Mouse (Mus musculus) cerebral cortex, adult 2 months (tissue): ENCODE data around the gene Soat2.

ENCODE experiments used
- WGBS: fragments of 180-500 bp; shearing (Covaris S2); methylation state at CpG from one replicate; pipeline ENCODE4 v1.1.7; 2018; 5-methylcytosine and 5-hydroxymethylcytosine counted together

The Soat2 gene

DNA sequence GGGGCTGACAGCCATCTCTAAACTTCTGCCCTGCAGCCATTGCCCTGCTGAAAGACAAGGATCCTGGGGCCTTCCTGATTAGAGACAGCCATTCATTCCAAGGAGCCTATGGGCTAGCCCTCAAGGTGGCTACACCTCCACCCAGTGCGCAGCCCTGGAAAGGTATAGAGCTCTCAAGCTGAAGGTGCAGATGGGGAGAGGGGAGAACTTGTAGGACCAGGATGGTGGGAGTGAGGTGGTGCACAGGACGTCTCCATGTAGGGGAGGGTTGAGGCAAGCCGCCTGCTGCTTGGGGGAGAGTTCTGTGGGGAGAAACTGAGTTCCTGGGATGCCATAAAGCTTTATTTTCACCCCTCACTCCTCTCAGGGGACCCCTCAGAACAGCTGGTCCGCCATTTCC is 36.7 kb upstream of the Soat2 start:
- 85% methylated on average over 4 of the region's 4 CpGs for WGBS

DNA sequence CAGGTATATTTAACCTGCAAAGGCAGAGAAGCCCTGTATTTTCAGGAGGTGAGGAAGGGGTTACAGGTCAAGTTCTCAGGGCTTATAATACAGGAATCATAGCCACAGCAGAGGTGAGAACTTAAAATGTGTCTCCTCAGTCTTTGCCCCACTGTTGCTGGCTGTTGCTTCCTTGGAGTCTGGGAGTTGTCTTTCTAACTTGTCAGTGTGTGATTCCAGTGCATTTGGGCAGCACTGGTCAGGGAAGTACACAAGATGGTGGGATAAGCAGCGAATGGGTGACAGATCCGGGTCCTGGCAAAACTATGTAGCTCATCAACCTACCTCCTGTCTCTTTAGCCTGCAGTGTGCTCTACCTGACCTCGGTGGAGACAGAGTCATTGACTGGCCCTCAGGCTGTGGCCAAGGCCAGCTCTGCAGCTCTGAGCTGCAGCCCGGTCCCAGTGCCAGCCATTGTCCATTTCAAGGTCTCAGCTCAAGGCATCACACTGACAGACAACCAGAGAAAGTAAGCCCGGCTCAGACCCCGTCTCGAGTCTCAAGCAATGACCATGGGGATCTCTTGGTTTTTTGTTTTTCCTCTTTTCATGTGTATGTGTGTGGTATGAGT is 35.6 kb upstream of the Soat2 start:
- WGBS = 74% methylated on average over 7 of the region's 7 CpGs

DNA sequence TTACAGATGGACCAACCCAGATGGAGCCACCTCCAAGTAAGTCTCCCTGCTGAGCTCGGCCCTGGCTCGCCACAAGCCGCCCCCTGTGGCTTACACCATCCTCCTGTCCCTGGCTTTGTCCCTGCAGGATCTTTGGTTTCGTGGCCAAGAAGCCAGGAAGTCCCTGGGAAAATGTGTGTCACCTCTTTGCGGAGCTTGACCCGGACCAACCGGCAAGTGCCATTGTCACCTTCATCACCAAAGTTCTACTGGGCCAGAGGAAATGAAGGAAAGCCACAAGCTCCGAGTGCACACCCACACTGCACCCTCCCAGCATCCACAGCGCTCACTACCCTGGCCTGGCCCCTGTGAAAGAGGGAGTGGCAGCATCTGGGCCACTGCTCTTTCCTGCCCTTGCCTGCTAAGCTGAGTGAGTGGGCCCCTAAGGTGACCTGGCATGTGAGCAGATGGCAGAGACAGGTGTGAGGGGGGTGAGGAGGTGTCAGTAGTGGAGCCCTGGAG is 34.5 kb upstream of the Soat2 start:
- 56% methylated on average over 9 of the region's 9 CpGs for WGBS

DNA sequence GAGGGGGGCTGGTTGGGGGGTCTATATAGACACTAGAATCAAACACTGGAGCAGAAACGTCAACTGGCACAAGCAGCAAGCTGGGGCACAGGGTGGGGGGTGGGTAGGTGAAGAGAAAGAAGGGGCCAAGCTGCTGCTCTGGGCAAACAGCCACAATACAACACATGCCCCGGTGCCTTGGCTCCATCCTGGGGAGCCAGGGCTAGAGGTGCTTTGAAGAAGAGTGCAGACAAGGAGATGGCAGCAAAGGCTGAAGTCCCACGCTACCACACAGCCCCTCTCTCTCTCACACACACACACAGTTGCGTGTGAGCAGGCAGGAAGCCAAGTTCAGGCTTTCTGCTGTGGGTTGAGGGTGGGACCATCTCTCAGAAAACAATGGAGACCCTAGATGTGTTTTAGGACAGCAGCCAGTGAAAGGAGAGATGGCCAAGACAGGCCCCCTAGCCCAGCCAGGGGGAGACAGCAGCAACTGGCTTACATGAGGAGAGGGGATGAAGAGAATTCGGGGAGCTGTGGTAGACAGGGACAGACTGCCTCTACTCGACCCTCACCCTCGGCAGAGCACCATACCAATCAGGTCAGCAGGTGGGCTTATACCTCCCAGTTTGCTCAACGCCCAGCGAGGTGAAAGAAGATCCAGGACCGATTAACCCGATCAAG is 33.4 kb upstream of the Soat2 start:
- WGBS = 46% methylated on average over 11 of the region's 11 CpGs

DNA sequence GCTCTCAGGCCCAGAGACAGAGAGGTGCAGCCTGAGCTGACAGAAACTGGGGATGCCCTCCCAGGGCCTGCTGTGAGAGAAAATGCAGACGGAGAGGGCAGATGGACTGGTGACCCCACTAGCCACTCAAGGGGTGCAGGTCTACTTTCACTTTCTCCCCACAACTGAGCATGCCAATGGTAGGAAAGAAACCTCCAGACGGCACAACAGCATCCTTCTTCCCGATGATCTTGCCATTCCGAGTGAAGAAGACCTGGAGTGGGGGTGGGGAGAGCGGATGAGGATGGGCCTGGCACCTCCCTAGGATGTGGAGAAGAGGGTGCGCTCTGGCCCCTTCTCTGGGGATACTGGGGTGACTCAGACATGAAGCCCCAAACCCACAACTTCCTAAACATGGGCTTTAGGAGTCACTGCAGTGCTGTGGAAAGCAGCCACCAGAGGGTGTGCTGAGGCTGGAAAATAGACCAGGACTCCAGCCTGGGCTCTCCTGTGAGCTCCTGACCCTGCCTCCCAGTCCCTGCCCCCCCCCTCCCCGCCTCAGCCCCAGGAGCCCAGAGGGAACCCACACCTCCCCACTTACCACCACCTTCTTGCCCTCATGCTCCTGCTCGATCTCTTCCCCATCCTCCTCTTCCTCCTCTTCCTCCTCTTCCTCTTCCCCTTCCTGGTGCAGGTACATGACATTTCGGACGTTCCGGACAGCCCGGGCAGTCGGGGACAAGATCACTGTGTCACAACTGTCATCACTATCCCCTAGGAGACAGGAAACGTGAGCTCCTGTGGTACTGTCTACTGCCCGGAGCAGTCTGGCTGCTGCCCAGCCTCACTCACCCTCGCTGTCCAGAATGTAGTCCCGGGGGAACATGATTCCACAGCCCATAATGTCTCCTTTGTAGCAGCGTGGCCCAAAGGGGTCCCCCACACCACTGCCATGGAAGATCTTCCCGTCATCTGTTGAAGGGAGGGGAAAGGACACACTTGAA is 32.6 kb upstream of the Soat2 start:
- WGBS = 61% methylated on average over 19 of the region's 19 CpGs

DNA sequence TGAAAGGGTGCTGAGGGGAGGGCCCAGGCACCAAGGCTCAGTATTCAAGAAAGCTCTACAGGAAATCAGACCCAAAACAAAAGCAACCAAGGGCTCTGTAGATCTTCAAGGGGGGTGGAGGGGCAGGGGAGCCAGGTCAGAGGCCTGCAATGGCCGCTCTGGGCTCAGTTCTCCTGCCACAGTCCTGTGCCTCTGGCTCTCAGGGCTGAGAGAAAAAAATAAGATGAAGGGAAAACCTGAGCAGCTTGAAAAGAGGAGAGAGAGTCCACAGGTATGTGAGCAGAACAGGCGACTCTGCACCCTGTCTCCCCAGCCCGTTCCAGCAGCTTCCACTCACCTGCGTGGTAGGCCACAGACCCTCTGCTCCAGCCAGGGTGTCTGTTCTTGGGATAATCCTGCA is 31.7 kb upstream of the Soat2 start:
- 88% methylated on average over 4 of the region's 4 CpGs for WGBS

DNA sequence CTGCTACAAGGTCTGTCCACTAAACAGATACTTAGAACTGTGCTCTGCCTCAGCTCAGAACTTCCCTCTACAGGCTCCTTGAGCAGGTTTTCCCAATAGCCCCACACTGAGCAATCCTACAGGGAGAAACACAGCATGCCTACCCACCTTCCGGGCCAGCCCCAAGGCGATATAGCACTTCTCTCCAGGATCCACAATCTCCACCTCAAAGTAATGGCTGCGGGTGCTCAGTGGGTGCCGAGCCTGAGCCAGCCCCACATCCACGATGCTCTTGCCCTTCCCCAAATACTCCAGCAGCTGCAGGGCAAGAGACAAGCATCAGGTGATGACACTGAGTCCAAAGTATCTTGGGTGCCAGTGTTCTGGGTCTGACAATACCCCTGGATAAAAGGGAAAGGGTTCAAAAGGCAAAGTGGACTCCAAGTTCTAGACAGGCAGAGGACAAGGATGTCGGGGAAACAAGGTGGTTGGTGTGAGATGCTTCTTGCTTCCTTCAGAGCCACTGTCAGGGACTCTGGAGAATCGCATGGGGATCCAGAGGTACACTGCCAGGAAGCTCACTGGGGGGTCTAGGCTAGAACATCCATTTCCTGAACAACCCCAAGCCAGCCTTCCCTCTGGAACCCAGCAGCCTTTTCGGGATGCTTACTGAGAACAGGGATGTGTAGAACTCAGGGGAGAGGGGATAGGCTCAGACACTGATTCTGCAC is 31.1 kb upstream of the Soat2 start:
- 74% methylated on average over 8 of the region's 8 CpGs for WGBS

DNA sequence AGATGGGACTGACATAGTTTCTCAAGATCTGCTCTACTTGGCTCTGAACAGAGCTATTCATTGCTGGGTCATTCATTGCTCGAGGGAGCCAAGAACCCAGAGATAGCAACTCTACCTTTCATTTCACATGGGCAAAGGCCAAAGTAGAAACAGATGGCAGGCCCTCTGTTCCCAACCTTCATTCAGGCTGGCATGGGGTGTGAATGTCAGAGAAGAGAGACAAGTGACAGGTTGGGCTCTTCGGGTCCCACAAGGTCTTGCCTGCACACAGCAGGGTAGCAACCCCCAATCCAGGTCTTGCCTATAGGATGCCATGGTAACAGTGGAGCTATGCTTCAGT is 30.5 kb upstream of the Soat2 start:
- 47% methylated on average over 2 of the region's 2 CpGs for WGBS

DNA sequence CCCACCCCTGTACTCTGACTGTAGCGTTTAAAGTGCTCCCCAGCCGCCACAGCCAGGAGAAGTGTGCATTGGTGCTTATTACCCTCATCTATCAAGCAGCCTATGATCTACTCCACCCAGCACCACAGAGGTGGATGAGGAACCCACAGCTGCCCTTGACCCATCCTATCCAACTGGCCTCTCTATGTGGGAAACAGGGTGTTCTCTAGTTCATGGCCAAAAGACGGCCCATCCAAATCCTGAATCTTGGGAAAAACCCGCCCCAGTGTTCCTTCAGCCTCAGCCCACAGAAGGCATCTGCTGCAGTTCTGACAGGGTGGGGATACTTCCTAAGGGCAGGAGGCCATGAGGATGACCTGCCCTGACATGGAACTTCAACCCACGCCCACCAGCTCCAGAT is 29.8 kb upstream of the Soat2 start:
- WGBS = 59% methylated on average over 5 of the region's 5 CpGs

DNA sequence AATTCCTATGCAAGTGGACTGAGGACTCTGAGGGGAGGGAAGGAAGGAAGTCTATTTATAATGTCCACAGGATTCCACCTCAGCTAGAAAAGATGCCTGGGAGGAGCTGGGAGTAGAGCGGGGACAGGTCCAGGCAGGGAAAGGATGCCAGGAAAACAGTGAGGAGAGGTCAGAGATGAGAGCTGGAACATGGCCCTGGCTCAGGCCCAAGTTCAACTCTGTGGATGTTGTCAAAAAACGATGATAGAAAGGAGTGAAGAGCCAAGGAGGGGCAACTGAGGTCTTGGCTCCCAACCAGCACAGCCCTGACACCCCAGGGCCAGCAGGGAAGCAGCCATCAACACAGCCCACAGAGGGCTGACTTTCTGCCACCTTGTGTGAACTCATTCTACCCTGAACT is 24.0 kb upstream of the Soat2 start:
- WGBS = 38% methylated on average over 2 of the region's 2 CpGs

DNA sequence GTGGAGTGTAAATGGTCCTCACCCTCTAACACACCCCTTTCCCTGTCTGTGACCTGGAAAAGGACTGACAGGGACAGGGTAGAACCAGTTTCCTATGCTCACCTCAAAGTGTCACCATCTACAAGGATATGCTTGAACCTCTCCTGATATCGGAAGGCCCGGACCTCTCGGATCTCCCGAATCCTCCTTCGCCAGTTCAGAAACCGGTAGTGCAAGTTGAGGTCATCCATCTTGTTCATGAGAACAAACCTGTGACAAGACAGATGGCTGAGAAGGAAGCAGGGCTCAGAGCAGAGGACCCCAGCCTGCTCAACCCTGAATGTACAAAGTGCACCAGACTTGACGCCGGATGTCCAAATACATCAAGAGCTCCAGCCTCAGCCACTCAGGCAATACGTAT is 17.0 kb upstream of the Soat2 start:
- 95% methylated on average over 9 of the region's 9 CpGs for WGBS

DNA sequence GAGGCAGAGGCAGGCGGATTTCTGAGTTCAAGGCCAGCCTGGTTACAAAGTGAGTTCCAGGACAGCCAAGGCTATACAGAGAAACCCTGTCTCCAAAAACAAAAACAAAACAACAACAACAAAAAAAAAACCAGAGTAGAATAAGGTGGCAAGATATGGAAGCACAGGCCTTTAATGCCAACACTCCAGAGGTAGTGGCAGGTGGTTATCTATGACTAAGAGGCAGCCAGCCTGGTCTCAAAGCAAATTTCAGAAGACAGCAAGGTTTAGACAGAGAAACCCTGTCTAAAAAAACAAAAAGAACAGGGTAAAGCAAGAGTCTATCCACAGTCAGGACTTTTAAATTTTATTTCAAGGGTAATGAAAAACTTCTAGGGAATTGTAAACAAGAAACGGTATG is 15.6 kb upstream of the Soat2 start:
- WGBS = 62% methylated on average over 2 of the region's 2 CpGs

DNA sequence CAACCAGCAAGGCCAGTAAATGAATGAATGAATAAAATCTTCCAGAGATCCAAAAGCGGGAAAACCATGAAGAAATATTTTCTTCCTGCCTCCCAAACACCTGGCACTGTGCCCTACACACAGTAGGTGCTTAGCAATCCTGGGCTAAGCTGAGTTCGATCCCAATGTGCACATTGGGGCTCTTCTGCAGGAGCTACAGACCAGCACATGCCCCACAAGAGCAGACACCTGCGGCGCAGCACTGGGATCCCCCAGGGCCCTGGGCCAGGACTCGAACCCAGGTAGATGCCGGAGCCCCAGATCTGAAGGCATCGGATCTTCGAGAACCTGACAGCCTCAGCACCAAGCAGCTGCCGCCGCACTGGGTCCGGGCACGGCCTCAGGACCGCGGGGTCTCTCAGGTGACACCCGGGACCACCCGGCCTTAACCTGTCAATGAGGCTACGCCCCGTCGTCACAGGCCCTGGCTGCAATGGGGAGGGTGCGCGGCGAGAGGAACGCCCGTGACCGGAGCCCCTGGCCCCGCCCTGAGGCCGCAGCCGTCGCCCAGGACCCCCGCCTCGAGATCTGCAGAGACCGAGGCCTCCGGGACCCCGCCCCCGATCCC is 14.7 kb upstream of the Soat2 start:
- 2% methylated on average over 35 of the region's 35 CpGs for WGBS

DNA sequence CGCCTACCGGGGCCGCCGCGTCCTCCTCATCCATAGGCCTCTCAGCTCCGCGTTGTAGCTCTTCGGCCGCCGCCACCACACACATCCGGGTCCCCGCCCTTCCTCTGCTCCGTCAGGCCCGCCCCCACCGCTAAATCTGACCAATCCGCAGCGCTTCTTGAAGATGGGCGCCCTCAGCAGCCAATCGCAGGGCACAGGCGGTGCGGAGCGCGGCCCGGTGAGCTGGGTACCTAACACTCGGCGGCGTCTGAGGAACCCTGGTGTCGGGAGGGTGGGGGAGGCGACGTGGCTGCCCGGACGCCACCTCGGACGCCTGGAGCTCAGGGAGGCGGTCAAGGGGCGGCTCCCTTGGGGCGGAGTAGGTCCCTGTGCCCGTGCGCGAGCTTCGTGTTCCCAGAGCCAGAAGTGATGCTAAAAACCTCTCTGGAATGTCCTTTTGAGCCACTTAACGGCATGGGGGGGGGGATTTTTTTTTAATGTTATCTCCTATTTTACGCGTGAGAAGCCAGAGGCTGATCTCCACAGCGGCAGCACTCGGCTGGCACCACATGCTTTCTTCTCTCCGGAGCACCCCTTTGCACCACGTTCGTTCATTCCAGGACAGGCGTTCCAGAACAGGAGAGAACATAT is 14.1 kb upstream of the Soat2 start, which contains the start of gene Spryd3:
TSS of gene Spryd3 (minus strand) at position 106 of the 630 bp plus-strand sequence.
- under 1% methylated on average over 50 of the region's 50 CpGs for WGBS

DNA sequence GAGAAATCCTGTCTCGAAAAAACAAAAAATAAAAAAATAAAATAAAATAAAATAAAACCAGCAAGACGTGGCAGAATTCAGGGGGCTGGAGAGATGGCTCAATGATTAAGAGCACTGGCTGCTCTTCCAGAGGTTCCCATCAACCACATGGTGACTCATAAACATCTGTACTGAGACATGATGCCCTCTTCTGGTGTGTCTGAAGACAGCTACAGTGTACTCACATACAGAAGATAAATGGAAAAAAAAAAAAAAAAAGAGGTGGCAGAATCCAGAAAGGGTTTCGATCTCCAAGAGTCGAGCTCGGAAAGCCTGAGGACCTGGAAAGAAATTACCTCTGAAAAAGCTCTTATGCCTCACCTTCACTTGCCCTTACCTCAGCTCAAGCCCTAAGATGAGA is 9.2 kb upstream of the Soat2 start:
- WGBS = 93% methylated on average over 5 of the region's 5 CpGs

DNA sequence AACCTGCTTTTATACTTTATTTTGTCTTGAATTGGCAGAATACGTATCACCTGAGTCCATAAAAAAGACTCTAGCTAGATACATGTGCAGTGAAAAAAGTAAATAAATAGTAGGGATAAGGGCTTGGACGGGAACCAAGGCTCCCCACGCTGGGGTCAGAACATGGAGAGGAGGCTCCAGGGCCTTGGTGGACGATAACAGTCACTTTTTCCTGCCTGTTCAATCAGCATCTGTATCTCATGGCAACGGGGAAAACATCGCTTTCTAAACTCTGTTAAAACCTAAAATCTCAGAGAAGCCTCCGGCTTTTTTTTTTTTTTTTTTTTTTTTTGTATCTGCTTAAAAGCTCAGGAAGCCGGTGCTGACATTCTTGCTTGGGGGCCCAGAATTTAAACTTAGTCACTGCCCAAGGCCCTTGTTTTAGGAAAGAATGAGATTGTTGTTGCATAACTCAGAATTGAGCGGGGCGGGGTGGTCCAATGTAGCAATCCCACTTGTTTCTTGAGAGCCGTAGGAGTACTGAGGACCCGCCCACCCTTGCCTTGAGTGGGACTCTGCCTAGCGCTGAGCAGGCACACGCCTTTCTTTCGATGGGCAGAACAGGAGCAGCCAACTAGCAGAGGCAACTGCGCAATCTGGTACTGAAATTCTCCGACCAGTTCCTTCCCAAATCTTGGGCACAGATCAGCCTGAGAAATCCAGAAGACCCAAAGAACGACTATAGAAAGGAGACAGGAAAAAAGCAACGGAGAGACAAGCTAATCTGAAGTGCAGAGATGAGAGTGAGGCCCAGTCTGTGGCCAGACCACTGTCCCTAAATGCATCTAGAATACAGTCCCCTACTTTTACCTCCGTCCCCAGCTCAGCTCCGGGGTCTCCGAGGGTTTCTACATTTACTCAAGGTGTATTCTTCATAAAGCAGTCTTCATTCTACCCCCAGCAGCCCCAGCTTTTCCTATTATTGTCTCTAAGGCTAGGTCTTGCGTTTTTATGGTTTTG is 7.1 kb upstream of the Soat2 start:
- 42% methylated on average over 23 of the region's 23 CpGs for WGBS

DNA sequence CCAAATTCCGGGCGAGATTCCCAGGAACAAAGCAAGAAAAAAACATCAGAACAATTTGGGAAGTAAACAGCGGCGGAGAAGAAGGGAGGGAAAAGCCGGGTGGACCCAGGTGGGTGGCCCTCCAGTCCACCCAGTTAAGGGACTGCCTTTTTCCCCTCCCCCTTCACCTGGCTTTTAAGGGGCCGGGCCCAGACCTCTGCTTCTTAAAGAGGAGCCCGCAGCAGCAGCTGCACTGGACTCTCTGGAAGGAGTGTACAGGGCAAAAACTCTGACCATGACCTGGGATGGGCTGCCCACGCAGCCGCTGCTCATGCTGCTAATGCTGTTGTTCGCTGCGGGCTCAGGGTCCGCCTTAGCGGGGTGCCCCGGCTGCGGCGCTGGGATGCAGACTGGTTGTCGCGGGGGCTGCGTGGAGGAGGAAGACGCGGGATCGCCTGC is 6.0 kb upstream of the Soat2 start, which contains the start of gene Igfbp6:
TSS of gene Igfbp6 (plus strand) at position 89 of the 438 bp plus-strand sequence.
- 17% methylated on average over 22 of the region's 22 CpGs for WGBS

DNA sequence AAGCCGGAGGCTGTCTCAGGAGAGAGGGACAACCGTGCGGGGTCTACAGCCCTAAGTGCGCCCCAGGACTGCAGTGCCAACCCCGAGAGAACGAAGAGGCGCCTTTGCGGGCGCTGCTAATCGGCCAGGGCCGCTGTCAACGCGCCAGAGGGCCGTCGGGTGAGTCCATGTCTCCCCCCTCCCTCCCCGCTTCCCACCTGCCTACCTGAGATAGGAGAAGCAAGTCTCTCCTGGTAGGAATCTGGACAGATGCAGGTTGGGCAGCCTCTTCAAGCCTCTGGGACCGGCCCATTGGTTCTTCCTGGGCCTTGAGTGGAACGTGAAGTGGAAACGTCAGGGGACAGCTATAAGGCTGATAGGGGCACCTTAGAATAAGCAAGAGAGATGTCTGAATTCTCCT is 5.6 kb upstream of the Soat2 start:
- WGBS = 23% methylated on average over 19 of the region's 19 CpGs

DNA sequence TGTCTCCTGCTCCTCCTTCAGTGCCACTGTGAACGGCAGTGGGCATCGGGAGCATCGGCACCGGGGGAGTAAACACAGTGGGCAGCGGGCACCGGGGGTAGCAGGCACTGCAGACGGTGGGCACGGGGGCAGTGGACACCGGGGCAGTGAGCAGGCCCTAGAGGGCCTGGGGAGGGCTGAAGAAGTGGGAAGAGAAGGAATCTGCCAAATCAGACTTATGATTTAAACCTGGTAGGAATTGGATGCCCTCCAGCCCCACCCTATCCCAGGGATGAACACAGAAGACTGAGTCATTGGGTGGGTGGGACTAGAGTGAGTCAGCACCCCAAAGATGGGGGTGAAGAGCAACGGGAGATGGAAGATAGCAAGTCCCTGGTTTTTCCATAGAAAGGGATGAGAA is 5.0 kb upstream of the Soat2 start:
- WGBS = 58% methylated on average over 10 of the region's 10 CpGs

DNA sequence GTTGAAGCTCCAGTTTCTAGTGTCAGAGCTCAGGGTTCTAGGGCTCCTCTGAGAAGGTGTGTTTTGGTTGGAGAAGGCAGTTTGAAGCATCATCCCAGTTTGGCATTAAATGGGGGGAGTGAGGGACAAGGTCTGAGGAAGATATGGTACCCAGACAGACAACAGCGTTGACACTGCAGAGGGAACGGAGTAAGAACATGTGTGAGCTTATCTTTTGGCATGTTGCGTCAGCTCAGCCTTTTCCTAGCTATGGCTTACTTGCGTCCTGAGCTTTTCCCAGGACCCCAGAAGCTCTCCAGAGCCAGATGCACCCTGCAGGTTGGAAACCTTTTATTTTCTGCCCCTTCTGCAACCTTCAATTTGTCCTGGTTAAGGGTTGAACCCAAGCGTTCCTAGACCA is 4.2 kb upstream of the Soat2 start:
- 92% methylated on average over 5 of the region's 5 CpGs for WGBS
